Mouse (Mus musculus): ENCODE measurements at regions not wholly inside any gene's neighbourhood (a gene's known extent, or its start where the extent isn't known, plus 50 kb on each side); places are given as distances from the start of the nearest gene placed in this dataset.

DNA sequence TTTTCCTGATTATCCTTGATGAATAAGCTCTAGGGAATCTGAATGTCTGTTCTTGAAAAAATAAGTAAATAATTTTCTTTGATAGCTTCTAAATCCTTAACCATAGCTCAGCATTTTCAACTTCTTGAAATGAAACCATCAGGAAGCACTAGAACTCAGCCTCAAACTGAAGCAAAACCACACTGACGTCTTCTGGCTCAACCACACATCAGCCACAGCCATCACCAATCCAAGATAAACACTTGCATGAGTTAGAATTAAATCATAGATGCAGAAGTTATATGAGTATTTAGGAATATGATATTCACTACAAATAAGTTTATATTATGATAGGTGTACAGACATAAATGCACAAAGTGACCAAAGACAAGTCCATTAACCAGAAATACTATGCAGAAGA is 229.2 kb downstream of the Anxa1 start:
- TF ChIP-seq CTCF (IDR thresholded peaks at IDR 0.05; ENCODE audit: low read depth) (no peak), EP300 (IDR thresholded peaks at IDR 0.05; ENCODE audit: low read depth) (no peak)
